Mouse (Mus musculus): ENCODE measurements around the gene Antxr1.

GRCm38 (mm10) chr6:87102421-87102911, 233.2 kb downstream of the Antxr1 start:
- TF ChIP-seq POLR2A (IDR thresholded peaks at IDR 0.05; ENCODE audit: low read depth, low read length) (no peak), CTCF (IDR thresholded peaks at IDR 0.05; ENCODE audit: borderline replicate concordance, insufficient read depth, low read length) (no peak)

All from embryonic fibroblast, embryonic 13.5 days (primary cell).